Mouse (Mus musculus) kidney, postnatal 10 days (tissue): ENCODE results near the gene Vmp1.
A peak's percentile ranks its signal among the peaks of the same experiment; 100 is the strongest.

Experiments
- DNase-seq: peaks from one replicate; pipeline ENCODE4 v3.0.0; 2021; ENCODE audit warnings: mixed read lengths

Vmp1 gene

GRCm38 (mm10) chr11:86583990-86584897, 99.4 kb downstream of the Vmp1 start:
- no peak for DNase-seq

DNA sequence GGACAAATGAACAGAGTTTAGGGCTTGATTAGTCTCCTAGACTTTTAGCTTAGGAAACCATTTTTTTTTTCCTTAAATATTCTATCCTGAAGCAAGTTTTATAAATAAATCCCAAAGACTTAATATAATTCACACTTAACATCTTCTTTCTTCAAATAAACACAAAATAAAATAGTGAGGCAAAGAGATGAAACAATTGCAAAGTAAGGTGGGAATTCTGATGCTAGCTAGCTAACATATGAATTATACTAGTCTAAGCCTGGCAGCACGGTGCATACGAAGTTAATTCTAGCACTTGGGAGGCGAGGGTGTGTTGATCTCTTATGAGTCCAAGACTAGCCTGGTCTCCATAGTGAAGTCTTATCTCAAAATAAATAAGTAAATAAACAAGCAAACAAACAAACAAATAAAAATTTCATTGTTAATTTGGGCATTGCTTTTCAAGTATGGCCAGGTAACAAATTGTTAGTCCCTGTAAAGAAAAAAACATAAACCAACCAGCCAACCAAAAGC, 100.3 kb downstream of the Vmp1 start:
- DNase-seq, result no peak

GRCm38 (mm10) chr11:86582543-86583260, 100.9 kb downstream of the Vmp1 start:
- no peak for DNase-seq

DNA sequence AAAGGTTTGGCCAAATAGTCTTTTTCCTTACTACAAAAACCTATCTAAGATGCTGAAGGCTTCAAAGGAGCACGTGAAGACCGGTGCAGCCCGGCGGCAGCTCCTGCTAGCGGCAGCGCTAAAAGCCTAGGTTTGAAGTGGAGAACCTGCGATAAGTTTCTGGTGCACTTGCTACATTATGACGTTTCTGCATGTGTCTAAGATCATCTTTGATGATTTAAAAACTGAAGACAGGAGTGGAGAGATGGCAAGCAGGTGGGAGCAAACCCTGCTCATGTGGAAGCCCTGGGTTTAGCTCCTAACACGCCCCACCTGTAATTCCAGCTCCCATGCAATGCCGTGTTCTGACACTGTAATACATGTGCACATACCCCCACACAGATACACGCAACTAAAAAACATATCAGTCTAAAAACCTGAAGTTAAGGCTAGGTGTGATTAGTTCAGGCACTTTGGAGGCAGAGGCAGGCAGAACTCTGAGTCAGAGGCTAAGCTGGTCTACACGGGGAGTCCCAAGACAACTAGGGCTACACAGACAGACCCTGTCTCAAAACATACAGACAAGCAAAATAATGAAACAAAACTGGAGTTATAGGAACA, 101.6 kb downstream of the Vmp1 start:
- DNase-seq, result no peak

- peak; percentile 48 for DNase-seq
Observed at GRCm38 (mm10) chr11:86581250-86581753, 102.3 kb downstream of the Vmp1 start.

GRCm38 (mm10) chr11:86580319-86581113, 103.1 kb downstream of the Vmp1 start:
- DNase-seq, result peak; percentile 49

- peak; percentile 50 for DNase-seq
Observed at GRCm38 (mm10) chr11:86579731-86580318, 103.8 kb downstream of the Vmp1 start.

- DNase-seq, result peak; percentile 78
Observed at GRCm38 (mm10) chr11:86578809-86579730, 104.6 kb downstream of the Vmp1 start.

GRCm38 (mm10) chr11:86578106-86578808, 105.4 kb downstream of the Vmp1 start:
- no peak for DNase-seq

DNA sequence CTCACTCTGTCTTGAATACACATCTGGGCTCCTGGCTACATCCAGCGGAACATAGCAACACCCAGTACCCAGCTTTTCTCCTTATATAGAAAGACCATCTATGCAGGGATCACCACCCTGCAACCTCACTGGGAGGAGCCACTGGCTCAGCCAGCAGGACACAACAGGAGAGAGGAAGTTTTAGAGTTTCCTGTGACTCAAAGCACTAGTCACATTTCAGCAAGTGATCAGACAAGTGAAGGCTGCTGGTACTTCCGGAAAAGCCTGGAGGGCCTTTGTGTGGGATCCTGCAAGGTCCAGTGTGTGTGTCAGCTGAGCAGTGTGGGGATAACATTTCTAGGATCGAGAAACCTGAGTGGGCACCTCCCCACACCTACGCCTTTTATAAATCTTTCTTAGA, 106.4 kb downstream of the Vmp1 start:
- peak; percentile 59 for DNase-seq

DNA sequence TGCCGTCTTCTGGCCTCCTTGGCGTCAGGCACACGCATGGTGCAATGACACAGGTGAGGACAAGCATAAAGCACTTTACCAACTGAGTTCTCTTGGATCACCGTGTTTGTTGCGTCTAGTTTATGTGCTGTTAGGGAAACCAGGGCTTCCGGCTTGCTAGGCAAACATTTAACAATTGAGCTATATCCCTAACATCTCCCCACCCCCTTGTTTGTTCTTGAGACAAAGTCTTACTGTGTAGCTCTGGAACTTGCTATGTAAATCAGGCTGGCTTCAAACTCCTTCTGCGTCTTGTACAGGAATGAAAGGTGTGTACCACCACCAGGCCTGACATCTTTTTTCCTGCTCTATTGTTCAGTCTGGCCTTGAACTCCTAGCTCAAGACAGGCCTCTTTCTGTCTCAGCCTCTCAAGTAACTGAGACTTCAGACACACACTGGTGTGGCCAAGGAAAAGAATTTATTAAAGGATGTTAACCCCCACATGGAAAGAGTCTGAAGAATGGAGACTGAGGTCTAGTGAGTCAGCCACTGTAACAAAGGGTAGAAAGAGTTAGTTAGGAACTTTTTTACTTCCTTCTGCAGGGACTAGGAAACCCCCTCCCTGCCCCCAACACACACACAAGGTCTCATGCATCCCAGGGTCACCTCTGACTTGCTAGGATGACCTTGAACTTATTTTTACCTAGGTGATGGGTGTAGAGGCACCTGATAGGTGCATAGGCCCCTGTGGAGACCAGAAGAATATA, 107.8 kb downstream of the Vmp1 start:
- DNase-seq, result no peak

DNA sequence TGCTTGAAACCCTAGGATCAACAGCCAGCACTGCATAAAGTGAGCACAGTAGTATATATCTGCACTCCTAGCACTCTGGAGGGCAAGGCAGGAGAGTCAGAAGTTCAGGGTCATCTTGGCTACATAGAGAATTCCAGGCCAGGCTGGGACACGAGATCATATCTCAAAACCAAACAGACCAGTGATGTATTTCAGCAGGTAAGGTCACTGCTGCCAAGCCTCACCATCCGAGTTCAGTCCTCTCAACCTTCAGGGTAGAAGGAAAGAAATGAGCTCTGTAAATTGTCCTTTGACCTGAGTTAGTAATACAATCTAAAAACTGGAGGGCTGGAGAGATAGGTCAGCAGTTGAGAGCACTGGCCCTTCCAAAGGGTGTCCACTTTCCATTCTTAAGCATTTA, 109.2 kb downstream of the Vmp1 start:
- DNase-seq, result no peak

DNA sequence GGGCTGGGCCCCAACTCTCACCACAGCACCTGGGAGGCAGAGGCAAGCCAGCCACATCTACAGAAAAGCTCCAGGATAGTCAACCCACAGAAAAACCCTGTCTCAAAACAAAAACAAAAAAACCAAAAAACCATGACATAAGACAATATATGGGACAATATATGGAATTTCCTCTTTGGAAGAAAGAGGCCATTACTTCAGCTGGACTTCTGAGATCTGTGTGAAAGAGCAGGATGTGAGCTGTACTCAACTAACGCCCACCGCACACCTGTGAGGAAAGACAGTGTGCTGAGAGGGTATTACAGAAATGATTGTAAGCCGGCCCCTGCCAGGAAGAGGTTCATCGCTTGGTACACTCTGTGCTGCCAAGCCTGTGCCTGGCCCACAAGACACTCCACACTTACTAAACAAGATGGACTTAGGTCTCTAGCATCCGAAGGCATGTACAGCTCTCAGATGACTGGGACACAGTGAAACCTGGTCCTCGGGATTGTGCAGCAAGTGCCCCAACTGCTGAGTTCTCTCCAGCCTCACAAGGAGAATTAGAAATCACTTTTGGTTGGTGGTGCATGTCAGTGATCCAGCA, 109.9 kb downstream of the Vmp1 start:
- DNase-seq, result no peak

DNA sequence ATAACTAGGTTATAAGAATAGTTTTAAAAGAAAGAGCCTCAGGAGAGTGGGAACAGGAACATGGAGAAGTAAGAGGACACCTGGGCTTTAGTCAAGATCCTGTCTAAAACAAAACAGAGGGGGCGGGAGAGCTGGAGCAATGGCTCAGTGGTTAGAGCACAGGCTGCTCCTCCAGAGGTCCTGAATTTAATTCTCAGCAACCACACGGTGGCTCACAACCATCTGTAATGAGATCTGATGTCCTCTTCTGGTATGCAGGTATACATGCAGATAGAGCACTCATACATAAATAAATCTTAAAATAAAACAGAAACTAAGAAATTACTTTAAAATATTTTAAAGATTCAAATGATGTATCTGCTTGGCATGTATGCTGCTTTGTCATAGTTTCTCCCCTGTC, 111.0 kb downstream of the Vmp1 start:
- DNase-seq, result no peak

- DNase-seq, result no peak
Observed at GRCm38 (mm10) chr11:86571871-86572270, 111.8 kb downstream of the Vmp1 start.

DNA sequence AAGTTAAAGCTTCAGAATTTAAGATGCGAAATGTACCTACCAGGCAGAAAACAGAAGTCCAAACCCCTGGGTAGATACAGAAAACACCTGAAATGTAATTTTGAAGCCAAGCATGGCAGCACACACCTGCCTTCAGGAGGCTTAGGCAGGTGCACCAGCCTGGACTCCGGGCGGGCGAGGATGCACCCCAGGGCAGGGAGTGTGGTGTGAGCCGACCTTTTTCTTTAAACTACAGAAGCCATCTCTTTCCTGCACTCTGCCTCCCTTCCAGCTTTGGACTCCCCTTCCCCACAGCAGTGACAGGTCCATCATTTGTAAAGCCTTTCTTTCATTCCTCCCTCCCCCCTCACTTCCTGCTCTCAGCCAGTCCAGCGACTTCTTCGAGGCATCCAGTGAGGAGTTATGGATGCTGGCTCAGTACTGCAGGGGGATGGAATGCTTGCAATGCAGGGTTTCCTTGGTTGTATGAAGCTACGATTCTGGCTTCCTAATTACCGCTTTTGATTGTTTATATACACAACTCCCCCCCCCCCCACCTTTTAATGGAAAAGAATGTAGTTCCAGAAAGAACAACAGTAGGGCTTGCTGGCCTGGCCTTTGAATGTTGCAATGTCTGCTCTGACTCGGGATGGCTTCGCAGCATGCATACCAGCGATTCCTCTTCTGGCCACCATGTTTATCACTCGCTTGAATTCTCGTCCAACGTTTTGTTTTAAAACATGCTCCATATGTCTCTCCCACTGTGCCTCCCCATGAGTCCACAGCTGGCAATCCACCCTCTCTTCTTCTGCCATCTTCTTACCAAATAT, 112.4 kb downstream of the Vmp1 start:
- DNase-seq, result peak; percentile 63

DNA sequence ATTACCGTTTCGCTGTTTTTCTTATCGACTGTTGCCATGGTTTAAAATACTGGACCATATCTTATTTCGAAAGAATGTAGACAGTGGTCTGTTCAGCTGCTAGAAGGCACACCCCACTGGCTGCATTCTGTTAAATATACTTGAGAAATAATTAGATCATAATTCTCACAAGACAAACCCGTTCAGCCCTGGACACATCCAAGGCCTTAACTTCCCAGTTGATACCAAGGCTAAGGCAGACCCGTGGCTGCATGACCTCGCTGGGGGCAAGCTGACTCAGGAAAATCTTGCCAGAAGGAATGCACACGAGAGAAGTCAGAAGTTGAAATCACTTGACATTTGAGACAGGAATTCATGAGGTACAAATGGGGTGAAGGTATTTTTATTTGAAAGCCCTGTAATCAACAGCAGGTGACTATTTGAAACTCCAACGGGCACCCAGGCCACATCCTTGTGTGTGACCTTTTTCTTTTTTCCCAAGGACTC, 113.3 kb downstream of the Vmp1 start:
- DNase-seq, result peak; percentile 35

- DNase-seq, result no peak
Observed at GRCm38 (mm10) chr11:86568425-86568824, 115.2 kb downstream of the Vmp1 start.
